Mouse (Mus musculus): ENCODE data around the gene Rnf10.

The Rnf10 gene

DNA sequence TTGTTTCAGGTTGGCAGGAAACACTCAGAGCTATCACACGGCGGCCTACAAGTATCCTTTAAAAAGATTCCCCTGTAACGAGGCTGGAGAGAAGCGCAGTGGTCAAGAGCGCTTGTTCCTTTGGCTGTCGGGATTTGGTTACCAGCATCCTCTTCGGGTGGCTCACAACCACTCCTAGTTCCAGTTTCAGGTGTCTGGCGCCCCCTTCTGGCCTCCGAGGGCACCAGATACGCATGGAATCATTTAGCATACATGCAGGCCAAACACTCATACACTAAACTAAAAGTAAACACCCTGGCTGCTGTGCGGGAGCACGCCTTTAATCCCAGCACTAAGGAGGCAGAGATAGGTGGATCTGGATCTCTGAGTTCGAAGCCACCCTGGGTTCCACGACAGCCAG is 3.3 kb upstream of the Rnf10 start:
- peak; percentile 37 to 42 for DNase-seq

DNA sequence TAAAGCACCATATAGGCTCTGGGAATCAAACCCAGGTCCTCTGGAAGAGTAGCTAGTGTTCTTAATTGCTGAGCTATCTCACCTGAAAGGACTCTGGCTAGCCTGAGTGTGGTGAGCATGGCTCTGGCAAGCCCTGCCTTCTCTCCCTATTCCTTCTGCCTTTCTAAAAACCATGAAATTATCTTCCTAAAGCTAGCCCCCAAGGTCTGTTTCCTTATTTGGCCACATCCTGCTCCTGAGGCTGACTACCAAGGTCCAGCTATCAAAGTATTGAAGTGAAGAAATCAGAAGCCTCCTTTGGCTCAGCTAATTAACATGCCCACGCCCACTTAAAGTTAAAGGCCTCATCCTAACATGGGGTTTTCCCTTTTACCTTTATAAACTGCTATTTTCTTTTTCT is 2.1 kb upstream of the Rnf10 start:
- no peak for DNase-seq

DNA sequence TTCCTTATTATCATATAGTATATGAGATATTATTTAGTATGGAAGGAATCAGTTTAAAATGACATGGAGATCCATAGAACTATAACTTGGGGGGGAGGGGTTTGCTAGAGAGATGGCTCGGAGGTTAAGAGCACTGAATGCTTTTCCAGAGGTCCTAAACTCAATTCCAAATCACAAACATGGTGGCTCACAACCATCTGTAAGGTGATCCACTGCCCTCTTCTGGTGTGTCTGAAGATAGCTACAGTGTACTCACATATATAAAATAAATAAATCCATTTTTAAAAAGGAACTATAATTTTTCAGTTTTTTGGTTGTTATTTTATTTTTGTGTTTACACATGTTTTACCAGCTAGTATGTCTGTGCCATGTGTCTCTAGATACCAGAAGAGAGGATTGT is 1.7 kb upstream of the Rnf10 start:
- DNase-seq: no peak

DNA sequence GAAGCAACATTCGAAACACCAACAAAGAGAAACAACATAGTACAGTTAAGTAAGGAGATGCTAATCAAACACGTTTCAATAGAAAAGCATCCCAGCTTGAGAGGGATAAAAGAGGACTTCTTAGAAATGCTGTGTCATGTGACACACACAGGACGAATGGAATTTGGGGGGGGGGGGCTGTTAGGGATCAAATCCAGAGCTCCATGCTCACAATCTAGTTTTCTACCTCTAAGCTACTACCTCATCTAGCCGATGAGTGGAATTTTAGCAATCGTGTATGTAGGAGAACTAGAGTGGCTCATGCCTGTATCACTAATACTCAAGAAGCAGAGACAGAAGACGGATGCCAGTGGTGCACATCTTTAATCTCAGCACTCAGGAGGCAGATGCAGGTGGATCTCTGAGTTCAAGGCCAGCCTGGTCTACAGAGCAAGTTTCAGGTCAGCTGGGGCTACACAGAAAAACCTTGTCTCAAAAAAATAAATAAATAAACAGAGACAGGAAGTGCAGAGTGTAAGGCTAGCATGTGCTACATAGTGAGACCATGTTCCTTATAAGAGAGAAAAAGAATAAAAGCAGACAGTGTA is 944 bp upstream of the Rnf10 start:
- no peak for DNase-seq

DNA sequence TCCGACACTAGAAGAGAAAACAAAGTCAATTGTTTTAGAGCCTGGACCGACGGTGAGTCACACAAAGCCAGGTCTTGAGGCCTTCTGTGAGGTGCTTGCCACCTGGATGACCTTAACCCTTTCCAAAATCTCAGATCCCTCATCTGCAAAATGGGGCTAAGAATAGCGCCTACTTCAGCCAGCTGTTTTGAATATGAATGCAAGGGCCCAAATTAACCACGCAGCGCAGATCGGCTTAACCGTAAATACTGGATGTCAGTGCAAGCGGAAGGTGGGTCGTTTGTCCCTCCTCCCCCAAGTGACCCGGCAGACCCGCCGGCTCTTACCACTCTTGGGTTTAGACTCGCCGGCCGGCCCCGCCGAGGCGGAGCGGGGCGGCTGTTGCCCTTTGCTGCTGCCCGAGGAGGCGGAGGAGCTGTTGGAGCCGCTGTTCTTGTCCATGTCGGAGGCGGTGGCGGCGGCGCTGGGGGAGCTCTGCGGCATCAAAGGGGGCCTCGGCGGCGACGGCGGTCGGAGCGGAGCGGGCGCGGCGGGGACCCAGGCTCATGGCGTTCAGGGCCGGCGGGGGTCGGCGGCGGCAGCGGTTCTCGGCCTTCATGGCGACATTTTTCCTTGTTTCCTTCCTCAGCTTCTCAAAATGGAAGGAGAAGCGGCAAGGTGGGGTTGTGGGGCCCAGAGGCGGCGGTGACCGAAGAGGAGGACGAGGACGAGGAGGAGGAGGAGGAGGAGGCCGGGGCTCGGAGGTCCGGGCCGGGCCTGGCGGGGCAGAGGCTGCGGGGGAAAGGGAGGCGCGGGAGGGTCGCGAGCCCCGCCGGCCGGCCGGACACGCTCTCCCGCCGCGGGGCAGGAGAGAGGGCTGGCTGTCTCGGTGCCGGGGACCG is 527 bp downstream of the Rnf10 start:
- DNase-seq: peak; percentile 55 to 65

DNA sequence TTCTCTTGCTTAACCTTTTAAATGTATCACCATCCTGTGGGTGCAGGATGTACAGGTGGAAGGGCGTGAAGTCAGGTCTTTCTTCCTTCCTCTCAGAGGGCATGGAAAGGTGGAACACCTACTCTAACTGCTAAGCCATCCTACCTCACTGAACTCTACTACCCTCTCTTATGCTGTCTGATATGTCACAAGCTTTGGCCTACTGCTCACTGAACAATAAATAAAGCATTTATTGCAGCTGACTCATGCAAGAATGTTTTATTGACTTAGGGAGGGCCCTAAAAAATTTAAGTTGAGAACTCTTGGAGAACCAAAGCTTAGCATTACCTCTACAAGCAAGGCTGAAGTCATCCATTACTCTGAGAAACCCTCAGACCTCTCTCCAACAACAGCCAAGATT is 2.7 kb downstream of the Rnf10 start:
- no peak for DNase-seq

DNA sequence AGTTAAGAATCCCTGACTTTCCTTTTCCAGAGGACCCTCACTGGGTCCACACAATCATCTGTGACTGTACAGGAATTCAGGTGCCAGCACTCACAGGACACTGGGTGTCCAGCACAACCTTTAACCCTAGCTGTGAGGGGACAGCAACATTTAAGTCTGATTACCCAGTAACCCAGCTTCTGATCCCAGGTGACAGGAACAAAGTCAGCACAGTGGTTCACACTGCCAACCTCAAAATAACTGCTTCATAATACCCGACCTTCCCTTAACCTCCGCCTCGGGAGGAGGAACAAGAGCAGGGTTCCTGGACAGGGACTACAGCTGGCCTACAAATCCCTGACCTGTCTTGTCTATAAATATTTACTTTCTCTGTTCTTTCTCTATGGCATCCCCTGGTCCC is 4.4 kb downstream of the Rnf10 start:
- no peak for DNase-seq

DNA sequence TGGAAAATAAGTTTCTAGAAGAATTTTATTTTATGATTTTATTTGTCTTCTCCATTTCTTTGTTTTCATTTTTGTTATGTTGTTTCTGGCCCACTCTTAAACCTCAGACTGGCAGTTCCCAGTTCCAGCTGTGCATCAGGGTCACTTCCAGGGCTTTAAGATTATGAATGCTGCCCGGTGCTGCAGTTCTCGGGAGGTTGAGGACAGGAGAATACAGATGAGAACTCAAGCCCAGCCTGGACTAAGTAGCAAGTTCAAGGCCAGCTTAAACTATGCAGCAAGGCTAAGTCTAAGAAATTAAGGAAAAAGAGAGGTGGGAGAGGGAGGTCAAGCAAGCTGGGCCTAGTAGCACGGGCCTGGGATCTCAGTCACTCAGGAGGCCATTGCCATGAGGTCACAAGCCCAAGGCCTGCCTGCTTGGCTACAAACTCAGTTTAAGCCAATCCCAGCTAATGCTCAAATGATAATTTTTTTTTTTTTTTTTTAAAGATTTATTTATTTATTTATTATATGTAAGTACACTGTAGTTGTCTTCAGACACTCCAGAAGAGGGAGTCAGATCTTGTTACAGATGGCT is 5.1 kb downstream of the Rnf10 start:
- DNase-seq: no peak

DNA sequence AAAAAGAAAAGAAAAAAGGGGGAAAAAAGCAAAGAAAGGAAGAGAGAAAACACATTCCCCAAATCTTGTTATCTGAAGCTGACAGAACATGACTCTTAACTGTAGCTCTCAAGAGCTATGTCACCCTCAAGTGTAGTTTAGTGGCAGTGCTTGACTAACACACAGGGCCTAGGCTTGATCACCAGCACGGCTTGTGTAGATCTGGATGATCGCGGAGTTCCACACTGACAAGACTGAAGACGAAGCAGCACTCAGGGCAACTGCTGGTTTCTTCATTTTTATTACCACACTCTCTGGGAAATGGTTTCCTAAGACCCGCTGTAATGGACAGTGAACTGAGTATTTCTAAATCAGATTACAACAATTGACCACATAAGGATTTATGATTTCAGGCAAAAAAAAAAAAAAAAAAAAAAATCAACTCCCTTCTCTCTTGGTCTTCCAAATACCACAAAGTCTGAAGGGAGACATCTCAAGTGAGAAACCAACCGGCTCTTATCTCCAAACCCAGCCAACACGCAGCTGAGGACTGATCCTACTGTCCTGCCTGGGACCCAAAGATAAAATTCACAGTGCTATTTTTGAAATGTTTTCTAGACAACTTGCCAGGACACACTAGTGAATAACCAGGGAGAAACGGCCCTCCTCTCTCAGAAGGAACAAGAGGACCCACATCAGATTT is 5.8 kb downstream of the Rnf10 start:
- DNase-seq: no peak

DNA sequence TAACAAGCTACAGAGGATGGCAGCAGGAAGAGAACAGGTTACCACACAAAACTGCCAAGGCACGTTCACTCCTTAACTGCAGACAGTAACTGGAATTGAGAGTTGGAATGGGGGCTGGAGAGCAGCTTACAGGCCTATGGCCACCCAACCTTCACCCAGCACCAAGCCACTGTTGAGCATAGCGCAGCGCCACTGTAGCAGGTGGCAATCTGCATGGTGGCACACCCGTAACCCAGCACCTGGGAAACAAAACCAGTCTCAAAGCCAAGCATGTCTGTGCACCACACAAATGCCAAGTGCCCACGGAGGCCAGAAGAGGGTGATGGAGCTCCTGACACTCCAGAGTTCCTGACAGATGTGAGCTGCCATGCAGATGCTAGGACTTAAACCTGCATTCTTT is 6.4 kb downstream of the Rnf10 start:
- DNase-seq: no peak

DNA sequence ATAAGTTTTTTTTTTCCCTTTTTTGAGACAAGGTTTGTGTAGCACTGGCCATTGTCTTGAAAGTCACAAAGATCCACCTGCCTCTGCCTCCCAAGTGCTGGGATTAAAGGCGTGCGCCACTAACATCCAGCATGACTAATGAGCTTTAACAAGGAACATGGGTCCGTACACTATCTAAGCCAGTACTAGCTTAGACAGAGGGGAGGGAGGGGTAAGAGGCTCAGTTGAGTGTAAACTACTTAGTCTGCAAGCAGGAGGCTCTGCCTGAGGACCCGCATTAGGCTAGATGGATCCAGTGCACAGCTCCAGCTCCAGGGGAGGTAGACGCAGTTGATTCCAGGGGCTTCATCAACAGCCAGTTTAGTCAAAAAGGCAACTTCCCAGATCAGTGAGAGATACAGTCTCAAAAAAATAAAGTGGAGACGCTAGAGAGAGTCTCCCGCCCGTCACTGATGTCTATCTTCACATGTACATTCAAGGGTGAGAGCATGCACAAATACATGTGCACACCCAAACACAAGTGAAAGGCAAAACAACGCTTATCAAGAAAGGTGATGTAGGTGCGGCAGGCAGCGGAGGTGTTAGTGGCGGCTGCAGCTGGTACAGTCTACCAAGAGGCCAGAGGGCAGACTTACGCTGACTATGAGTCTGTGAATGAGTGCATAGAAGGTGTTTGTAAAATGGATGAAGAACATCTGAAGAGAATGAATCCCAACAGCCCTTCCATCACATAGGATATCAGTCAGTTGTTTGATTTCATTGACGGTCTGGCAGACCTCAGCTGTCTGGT is 10.0 kb downstream of the Rnf10 start:
- no peak for DNase-seq

DNA sequence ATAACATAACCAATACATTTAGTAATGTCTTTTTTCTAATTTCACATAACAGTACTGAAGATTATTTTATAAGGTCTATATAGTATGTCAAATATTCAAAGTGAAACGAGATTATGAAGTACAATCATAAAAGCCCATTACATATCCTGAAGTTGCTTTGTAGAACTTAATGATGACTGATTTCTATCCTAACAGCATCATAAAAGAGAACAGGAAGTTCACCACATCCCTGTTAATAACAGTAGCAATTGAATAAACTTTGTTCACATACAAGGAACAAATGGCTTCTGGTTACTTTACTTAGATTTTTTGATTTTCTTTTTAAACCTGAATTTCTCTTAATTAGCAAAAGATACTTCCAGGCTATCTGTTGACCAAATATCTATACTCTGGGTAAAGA is 10.8 kb downstream of the Rnf10 start:
- DNase-seq: no peak

DNA sequence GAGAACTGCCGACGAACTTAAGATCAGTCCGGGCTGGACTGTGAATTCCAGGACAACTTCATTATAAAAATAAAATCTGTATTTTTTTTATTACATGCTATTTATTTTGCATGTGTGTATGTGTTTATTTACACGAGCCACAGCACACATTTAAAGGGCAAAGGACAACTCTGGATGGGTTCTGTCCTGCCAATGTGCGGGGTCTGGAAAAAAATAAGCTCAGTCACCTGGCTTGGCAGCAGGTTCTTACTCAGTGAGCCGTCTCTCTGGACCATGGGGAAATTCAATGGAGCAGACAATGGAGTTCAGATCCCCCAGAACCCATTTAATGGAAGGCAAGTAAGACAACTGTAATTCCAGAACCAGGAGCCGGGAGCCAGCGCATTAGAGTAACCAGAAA is 11.6 kb downstream of the Rnf10 start:
- DNase-seq: no peak

DNA sequence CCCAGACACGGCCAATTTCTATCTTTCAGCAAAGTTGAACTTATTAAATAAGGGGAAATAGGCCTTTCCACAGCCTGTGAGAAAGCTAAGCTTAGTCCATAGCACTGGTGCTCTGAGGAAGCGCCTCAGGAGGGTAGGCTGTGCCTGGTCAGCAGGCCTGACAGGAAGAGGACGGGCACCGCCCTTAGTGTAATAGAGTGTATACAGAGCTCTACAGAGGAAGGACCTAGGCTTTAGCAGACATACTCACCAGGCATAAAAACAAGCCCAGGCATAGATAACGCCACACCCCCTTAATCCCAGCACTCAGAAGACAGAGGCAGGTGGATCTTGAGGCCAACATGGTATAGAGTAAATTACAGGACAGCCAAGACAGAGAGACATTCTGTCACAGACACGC is 12.3 kb downstream of the Rnf10 start:
- DNase-seq: no peak

DNA sequence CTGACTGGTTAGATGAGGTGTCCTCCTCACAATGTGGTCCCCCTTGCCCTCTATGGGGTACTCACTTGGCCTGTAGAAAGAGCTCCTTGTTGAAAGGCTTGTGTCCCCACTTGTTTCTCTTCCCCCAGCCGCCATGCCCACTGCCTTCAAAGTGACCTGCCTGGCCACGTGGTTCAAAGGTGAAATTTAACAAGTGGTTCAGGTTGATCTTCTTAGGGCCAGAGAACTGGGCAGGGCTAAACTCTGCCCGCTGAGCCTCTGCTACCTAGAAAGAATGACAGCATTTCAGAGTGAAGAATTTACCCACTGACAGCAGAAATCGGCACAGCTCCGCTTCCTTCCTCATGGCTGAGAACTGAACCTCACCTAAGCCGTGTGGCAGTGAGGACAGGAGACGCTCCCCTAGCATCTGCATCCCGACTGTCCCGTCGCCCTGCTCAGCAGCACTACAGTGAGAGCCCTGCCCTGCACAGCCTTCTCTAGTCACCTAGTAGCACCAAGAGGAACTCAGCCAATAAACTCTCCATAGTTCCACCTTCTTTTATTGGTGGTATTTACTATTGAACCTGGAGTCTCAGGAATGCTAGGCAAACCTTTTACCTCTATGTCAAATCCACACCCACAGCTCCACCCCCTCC is 15.7 kb downstream of the Rnf10 start:
- DNase-seq: no peak

DNA sequence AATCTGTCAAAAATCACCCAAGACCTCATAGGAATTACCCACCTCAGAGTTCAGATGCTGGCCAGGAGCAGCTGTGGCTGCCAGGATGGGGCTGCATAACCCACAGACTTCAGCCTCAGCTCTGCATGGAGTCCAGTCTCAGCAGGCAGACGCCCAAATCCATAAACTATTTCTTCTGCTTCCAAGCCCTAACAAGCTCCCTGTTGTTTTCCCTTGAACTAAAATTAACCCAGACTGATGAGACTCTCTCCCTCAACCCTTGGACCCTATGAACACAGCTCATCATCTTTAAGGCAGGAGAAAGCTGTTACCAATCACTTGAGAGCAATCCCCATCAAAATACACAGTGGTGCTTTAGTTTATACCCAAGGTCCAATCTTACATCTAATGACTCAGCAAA is 17.2 kb downstream of the Rnf10 start:
- no peak for DNase-seq

DNA sequence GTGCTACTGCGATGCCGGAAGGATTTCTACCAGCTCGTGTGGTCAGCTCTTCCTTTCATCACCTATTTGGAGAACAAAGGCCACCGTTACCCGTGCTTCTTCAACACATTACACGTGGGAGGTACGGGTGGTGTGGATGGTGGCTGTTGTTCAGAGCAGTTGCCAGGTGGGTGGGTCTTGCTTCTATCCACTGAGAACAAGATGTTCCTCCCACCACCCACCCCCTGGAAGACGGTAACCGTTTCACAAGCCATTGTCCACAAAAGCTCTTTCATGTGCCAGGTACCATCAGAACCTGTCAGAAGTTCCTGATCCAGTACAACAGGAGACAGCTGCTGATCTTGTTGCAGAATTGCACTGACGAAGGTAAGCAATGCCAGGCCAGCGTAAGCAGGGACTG is 32.5 kb downstream of the Rnf10 start:
- no peak for DNase-seq

DNA sequence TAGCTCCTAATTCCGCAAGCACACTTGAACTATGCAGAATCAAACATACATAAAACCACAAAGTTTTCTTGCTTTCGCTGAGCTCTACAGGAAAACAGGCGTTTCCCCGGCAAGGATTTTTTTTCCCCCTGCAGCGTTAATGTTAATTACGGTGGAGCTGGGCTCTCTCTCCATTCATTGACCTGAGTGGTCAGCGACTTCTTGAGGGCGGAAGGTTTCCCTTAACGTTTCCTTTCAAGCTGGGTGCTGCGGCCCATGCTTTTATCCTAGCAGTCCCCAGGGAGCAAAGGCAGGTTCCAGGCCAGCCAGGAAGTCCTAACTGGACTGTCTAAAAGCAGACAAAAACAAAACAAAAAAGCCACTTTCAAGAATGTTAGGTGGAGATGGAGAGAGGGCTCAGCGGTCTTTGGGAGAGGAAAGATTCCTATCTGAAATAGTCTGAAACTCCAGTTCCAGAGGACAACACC is 33.9 kb downstream of the Rnf10 start:
- DNase-seq: no peak

DNA sequence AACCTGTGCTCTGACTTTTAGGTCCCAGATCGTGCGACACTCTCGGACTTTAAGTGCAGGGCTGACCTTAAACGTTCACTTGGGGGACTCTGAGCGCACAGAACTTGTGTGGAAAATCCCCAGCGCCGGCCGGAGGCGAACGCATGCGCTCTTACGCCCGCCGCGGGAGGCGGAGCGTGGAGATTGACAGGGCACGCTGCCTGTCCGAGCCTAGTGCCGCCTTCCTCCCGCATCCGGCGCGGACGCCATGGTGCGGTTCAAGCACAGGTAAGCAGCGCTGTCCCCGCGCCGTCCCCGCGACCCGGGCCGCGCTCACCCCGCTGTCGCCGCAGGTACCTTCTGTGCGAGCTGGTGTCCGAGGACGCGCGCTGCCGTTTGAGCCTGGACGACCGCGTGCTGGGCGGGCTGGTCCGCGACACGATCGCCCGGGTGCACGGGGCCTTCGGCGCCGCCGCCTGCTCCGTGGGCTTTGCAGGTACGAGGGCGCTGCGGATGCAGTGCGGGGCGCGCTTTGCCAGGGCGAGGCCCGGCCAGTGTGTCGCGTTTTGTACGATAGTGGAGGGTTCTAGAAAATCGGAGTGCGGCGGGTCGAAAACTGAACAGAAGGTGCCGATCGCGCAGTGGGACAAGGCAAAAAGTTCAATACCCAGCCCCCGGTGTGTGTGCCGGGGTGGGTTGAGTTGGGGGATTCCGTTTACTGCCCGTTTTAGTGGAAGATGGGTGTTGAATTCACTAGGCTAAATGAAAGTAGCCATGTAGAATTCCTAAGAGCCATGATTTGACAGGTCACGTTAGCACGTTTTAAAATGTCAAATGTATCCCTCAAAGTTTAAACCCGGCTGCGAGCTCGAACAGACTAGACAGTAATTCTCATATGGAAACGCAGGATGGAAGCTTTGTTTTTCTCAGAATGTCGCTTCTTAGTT is 34.6 kb downstream of the Rnf10 start:
- peak; percentile 93 to 95 for DNase-seq

DNA sequence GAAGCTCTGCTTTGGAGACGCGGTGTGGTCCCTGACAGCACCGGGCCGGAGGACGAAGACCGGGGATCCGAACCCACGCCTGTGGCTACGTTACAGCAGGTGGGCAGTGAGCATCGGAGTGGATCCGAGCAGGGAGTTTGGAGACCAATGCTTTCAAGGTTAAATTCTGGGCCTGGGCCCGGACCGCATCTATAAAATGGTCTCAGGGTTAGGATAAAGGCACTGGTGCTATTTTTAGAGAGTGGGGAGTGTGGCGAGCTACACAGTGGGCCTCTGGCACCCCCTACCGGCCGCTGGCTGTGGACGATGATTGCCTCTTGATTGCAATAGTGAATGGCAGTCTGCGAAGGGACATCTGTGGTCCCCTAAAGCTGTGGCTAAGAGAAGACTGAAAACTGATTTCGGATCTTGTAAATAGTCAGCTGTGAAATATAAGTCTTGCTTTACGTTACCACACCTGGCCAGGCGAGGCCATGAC is 36.9 kb downstream of the Rnf10 start, which contains the start of gene Pop5:
Pop5 (plus strand) TSS at position 51 of the 478 bp plus-strand sequence.
- DNase-seq: peak; percentile 82 to 87

DNA sequence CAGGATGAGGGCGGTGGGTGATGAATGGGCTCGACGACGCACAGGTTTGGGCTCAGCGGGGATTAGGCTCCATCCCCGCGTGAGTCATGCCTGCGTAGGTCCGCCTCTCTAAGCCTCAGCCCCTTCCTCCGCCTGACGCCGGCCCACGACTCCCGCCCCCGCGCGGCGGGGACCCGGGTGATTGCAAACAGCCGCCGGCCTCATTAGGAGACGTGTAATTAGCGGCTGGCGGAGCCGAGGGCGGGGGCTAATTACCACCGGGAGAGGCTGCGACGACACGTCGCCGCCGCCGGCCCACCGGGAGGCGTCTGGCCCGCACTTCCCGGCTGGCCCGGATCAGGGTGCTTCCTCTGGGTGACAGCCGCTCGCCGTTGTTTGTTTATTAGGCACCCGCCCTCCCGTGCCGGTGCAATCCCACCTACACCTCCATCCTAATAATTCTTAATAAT is 37.4 kb downstream of the Rnf10 start:
- DNase-seq: peak; percentile 45 to 55

All from thymus, postnatal 36 days (tissue).